Mouse (Mus musculus) left cerebral cortex, adult 11 months (tissue): ENCODE measurements at regions not wholly inside any gene's neighbourhood (a gene's known extent, or its start where the extent isn't known, plus 50 kb on each side); places are given as distances from the start of the nearest gene placed in this dataset.

Experiments
- DNase-seq: peaks from one replicate; pipeline ENCODE4 v3.0.0; 2022; ENCODE audit warnings: low spot score

DNA sequence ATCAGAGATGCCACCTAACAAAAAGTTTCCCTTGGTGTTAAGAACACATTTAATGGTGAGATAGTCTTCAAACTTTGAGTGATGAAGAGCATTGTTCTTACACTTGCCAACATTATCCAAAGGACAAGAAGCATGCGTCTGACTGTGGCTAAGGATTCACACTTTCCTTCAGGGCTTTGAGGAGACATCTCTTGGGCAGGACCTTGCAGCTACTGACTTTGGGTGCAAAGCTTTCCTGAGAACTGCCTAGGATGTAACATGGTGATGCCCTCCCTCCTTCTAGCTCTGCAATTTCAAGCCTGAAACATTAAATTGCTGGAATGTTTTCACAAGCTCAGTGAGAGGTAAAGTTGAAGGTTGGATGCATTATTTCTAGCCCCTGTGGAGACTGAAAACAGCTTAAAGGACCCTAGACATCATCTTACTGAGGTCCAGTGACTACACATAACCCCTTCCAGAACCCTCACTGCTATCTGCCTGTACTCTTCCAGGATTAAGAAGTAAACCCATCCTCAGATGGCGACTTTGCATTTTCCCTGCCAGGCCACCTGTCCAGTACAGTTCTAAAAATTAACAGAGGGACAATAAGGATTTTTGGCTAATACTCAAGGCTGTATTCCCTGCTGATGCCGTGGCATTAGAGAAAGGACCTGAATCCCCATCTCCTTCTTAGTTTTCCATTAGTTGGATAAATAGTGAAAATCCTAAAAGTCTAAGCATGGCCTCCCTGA is 137.3 kb upstream of the Sptlc3 start:
- DNase-seq: no peak

DNA sequence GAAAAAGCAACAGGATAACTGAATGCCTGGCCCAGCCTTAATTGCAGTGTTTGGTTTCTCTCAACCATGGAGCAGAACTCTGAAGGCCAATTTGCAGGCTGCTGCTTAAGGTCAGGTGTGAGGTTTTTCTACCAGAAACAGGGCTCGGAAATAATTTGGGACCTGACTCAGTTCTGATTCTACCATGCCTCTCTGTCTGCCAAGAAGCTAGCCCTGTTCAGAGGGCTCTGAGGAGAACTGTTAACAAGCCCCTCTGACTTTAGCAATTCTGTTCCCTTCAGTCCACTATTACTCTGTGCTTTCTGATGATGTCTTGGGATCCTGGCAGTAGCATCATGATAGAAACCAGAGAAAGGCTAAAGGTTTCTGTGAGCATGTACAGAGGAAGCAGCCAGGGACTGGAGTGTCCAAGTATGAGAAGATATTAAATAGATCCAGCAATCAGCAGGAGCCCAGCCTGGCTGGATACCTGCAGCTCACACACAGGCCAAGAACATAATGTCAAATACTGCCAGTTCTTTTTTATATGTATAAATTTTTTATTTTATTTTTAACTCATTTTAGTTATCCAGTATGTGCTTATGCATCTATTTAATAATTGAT is 131.4 kb upstream of the Sptlc3 start:
- no peak for DNase-seq

DNA sequence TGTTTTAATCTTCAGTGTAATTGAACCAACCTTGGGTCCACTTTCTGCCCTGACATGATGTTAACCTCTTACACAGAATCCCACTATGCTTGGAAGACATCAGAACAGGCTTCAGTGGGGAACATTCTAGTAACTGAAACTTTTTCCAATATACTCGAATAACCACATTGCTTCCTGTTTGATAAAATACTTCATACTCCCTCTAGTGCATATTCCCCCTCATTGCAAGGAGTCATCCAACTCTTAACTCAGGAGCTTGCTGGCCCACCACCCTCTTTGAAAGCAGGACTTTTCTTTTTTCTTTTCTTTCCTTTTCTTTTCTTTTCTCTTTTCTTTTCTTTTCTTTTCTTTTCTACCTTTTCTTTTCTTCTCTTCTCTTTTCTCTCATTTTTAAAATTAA is 123.6 kb upstream of the Sptlc3 start:
- peak; percentile 16 for DNase-seq

DNA sequence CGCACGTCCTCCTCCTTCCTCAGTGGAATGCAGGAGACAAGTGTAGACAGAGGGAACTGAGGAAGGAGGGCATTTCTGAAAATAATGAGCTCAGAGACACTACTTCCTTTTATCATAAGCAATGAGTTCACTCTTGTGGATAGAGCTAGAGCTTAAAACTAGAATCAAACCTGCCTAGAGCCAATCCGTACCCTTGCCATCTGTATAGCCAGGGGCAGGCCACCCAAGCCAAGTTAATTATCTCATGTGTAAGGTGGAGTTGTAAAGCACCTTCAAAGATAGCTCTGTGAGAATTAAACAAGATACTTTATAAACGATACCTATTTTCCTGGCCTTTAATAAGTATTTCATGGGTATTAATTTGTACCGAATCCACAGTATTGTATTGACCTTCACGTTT is 113.4 kb upstream of the Sptlc3 start:
- DNase-seq: no peak

DNA sequence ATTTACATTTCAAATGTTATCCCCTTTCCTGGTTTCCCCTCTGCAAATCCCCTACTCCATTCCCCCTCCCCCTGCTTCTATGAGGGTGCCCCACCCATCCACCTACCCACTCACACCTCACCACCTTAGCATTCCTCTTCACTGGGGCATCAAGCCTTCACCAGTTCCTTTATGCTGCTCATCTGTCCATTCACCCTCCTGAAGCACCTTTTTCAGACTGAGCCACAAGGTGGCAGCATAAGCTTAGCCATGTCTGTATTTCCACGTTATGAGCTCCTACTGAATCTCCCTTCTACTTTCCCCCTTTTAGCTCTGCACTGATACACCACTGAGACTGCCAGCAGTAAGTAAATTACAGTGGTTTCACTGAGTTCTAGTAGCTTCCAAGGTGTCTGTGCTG is 112.1 kb upstream of the Sptlc3 start:
- peak; percentile 73 for DNase-seq

DNA sequence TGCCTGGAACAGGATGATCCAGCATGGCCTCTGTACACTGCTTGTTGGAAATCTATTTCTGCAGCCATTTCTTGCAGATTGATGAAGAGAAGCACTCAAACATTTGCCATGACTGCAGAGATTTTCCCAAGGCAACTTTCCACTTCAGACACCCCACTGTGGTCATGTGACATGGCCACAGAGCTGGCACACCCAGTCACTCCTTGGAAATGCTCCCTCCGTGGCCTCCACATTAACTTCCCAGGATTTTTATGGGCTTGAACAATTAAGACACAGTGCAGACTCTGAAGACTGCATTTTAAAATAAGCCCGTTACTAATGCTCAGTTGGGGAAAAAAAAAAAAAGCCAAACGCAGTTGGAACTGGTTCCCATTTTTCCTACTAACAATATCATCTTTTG is 80.2 kb upstream of the Sptlc3 start:
- no peak for DNase-seq

DNA sequence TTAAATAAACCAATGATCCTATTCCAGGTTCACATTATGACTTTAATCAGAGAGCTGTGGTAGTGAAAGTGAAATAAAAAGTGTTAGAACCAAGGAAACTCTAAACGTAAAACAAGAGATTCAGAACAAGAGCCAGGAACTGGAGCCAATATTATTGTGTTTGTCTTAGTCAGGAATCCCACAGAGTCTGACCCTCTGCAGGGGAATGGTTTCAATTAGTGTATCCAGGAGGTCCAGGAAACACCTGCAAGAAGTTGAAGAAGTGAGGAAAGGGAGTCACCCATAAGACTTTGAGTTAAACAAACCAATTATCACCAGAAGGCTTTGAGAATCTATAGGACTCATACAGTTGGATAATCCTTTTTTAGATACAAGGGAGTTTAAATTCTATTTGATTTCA is 76.2 kb upstream of the Sptlc3 start:
- no peak for DNase-seq

DNA sequence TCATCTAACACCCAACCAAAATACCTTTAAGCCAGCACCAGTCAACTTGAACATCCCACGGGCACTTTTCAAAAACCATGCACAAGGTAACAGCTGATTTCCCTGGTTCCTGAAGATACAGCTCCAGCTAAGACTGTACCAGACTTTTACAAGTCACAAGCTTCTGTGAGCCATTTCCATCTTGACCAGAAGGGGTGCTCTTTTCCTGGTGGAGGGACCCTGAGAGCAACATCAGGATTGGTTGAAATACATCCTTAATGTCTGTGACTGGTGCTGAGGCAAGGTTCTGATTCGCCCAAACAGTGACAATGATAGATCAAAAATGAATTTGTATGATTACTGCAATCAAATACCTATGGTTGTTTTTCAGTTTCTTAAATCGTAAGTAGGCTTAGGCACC is 71.0 kb upstream of the Sptlc3 start:
- no peak for DNase-seq

DNA sequence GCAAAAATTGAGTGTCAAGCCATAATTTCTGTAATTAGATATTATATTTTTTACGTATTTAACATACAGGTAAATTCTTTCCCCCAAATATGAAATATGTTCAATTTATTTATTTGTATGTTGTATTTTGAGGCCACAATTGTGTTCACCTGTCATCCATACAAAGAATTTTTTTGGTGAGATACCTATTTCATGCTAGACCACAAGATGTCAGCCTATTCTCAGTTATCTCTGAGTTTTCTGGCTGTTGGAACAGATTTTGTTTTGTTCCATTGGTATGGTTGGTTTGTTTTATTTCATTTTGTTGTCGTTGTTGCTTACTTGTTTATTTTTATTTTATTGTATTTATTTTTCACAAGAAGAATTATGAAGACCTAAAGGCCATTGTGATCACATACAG is 70.3 kb upstream of the Sptlc3 start:
- no peak for DNase-seq
